Mouse (Mus musculus) midbrain, embryonic 14.5 days (tissue): ENCODE data around the gene Olfr1506. TPM values are rescaled to one million over a fixed set of nuclear protein-coding genes. Genes with fewer than 3 reads are reported as not detected.
"Not testable (repeated sequence)": the region's sequence is repeated elsewhere in the genome, so short reads cannot be mapped to it uniquely, and the experiment has no call there.

Experiments
- ATAC-seq: fragments of 200-750 bp; cut with Nextera tagmentation; 2 replicates; pipeline ENCODE4 v1.8.0; 2017; ENCODE audit warnings: moderate number of reproducible peaks, moderate library complexity; ENCODE audit not compliant: low FRiP score, low TSS enrichment
- DNase-seq: peaks from one replicate; pipeline ENCODE4 v3.0.0-alpha.2; 2015
- H3K27ac ChIP-seq: fragments of 300-500 bp; sonication (generic); replicated peaks from 2 replicates; pipeline ENCODE4 v1.5.1; 2014; ENCODE audit warnings: mild to moderate bottlenecking, low read depth, low read length, moderate library complexity
- H3K27me3 ChIP-seq: fragments of 300-500 bp; sonication (generic); 2 replicates; pipeline ENCODE4 v1.6.1; 2014; ENCODE audit warnings: low read length, control low read depth, mixed read lengths; ENCODE audit not compliant: control insufficient read depth, insufficient read depth
- H3K36me3 ChIP-seq: fragments of 300-500 bp; sonication (generic); 2 replicates; pipeline ENCODE4 v1.6.1; 2014; ENCODE audit warnings: low read length, control low read depth; ENCODE audit not compliant: control insufficient read depth, insufficient read depth
- H3K4me1 ChIP-seq: fragments of 300-500 bp; sonication (generic); 2 replicates; pipeline ENCODE4 v1.6.1; 2014; ENCODE audit warnings: mild to moderate bottlenecking, antibody characterized with exemption, low read length, control low read depth; ENCODE audit not compliant: control insufficient read depth, insufficient read depth
- H3K4me2 ChIP-seq: fragments of 300-500 bp; sonication (generic); 2 replicates; pipeline ENCODE4 v1.6.1; 2014; ENCODE audit warnings: mild to moderate bottlenecking, low read length, moderate library complexity
- H3K4me3 ChIP-seq: fragments of 300-500 bp; sonication (generic); replicated peaks from 2 replicates; pipeline ENCODE4 v1.5.1; 2014; ENCODE audit warnings: low read depth, low read length
- H3K9ac ChIP-seq: fragments of 300-500 bp; sonication (generic); replicated peaks from 2 replicates; pipeline ENCODE4 v1.6.1; 2014; ENCODE audit warnings: mild to moderate bottlenecking, low read length, moderate library complexity
- H3K9me3 ChIP-seq: fragments of 300-500 bp; sonication (generic); 2 replicates; pipeline ENCODE4 v1.6.1; 2016; ENCODE audit warnings: low read length, control low read depth, mixed read lengths; ENCODE audit not compliant: control insufficient read depth
- WGBS: fragments of 180-500 bp; shearing (Covaris S2); extraction: QIAGEN DNeasy Blood & Tissue Kit; methylation state at CpG from one replicate; pipeline ENCODE4 v1.1.7; 2014; 5-methylcytosine and 5-hydroxymethylcytosine counted together
- polyA plus RNA-seq: library from polyadenylated mRNA; unstranded; fragments of >200 nt; fragmentation: Nextera tagmentation; extraction: Ambion mirVana; gene quantifications from 2 replicates; pipeline ENCODE4 v1.2.1, GENCODE M21; 2014

The Olfr1506 gene
- polyA plus RNA-seq, result not detected in 2 replicates

DNA sequence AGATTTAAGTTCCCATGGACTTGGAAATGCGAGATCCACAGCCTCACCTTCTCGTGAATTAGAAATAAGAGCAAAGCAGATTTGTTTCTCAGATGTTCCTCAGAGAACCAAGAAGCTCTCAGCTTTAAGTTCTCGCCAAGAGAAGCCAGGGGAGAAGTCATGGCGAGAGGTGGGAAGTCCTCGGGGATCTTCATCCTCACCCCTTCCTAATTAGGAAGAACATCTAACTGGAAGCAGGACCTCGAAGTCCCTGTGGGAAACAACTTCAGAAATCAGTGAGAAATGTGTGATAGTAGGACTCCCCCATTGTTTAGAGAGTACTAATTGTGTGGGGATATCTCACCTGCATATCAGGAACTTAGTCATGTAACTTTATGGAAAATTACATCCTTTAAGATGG, at the start of gene Olfr1506:
Gene Olfr1506, minus strand, starts transcription at position 101 of the 400 bp plus-strand sequence.
- not testable (repeated sequence) for DNase-seq, H3K4me2 ChIP-seq, H3K27me3 ChIP-seq, H3K9ac ChIP-seq, H3K36me3 ChIP-seq, H3K4me3 ChIP-seq, ATAC-seq, H3K9me3 ChIP-seq, H3K4me1 ChIP-seq, H3K27ac ChIP-seq
- no CpG with 5 or more reads among the region's 6 CpGs for WGBS

DNA sequence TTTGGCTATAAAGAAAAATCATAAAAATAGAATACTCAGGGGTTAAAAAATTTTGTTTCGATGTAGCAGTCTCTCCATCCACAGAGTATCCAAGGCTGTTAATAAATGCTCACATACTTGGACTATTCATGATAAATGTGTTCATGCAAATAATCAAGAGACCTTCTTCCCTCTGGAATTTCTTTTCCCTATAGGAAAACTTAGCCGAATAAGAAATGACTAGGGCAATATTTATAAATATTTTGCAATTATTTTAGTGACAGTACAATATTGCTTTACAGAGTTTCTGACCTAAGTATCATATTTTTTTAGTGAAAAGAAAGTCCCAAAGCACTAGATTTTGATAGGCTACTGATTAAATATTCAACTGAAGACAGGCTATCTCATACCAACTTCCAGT, 46.6 kb upstream of the Olfr1506 start, which contains the start of gene Olfr1271:
Gene Olfr1271, minus strand, starts transcription at position 101 of the 400 bp plus-strand sequence.
- ATAC-seq, result no peak
- no peak for DNase-seq
- no peaks in the 10 kb centered on the region for H3K36me3 ChIP-seq
- no peak within 1 kb of the TSS for H3K27ac ChIP-seq
- H3K27me3 ChIP-seq, result no peaks in the 10 kb centered on the region
- no peaks in the 10 kb centered on the region for H3K4me1 ChIP-seq
- H3K9ac ChIP-seq, result no peak within 1 kb of the TSS
- no peak within 1 kb of the TSS for H3K4me2 ChIP-seq
- H3K9me3 ChIP-seq, result no peaks in the 10 kb centered on the region
- WGBS, result 92% methylated on average over 2 of the region's 2 CpGs
- no peak within 1 kb of the TSS for H3K4me3 ChIP-seq

DNA sequence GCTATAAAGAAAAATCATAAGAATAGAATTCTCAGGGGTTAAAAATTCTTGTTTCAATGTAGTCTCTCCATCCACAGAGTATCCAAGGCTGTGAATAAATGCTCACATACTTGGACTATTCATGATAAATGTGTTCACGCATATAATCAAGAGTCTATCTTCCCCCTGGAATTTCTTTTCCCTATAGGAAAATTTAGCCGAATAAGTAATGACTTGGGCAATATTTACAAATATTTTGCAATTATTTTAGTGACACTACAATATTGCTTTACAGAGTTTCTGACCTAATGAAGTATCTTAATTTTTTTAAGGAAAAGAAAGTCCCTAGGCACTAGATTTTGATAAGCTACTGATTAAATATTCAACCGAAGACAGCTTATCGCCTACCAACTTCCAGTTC, 33.2 kb upstream of the Olfr1506 start, which contains the start of gene Olfr142:
Gene Olfr142, minus strand, starts transcription at position 101 of the 400 bp plus-strand sequence.
- no peak within 1 kb of the TSS for H3K4me2 ChIP-seq
- 92% methylated on average over 4 of the region's 4 CpGs for WGBS
- no peak within 1 kb of the TSS for H3K27ac ChIP-seq
- H3K27me3 ChIP-seq, result no peaks in the 10 kb centered on the region
- no peak for ATAC-seq
- H3K9me3 ChIP-seq, result no peaks in the 10 kb centered on the region
- H3K36me3 ChIP-seq, result no peaks in the 10 kb centered on the region
- H3K4me1 ChIP-seq, result no peaks in the 10 kb centered on the region
- no peak within 1 kb of the TSS for H3K4me3 ChIP-seq
- no peak for DNase-seq
- no peak within 1 kb of the TSS for H3K9ac ChIP-seq

DNA sequence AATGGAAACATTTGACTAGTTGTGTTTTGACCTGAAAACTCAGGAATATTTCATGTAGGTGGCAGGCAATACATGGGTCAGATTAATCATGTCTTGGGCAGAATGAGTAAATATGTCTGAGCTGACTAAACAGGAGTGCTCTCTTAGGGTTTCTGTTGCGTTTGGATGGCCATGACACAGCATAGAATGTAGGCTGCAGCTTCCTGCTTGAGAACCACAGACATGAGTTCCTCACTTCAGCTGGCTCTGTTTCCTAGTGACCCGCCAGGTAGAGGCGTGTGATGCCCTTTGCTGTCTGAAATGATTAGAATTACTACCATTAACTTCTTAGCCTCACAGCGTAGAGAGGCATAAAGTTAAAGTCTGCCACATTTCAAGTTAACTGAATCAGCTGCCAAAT, 24.7 kb downstream of the Olfr1506 start:
- no CpG with 5 or more reads among the region's 4 CpGs for WGBS
- DNase-seq, result not testable (repeated sequence)

DNA sequence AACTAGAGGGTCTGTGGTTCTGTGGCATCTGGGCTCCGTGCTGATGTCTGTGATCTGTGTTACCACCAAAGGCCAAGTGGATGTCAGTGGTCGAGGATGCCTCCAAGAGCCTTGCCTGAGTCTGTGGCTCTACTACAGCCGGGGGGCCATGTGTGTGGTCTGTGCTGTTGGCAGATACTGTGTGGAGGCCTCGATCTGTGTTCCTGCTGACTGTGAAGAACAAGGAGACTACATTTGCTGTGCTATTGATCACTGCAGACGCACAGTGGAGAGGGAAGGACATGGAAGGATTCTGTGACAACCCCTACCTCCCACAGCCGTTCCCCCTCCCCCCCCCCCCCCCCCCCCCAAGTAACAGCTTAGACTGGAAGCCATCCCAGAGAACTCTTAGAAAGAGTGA, 29.0 kb downstream of the Olfr1506 start:
- H3K9me3 ChIP-seq, H3K4me2 ChIP-seq, H3K27me3 ChIP-seq, H3K9ac ChIP-seq, H3K4me3 ChIP-seq, H3K36me3 ChIP-seq, H3K4me1 ChIP-seq, ATAC-seq, H3K27ac ChIP-seq, DNase-seq: not testable (repeated sequence)
- no CpG with 5 or more reads among the region's 6 CpGs for WGBS

More for the DNA sequence above, 24.7 kb downstream of the Olfr1506 start:
- H3K27me3 ChIP-seq, H3K27ac ChIP-seq, H3K9me3 ChIP-seq, H3K9ac ChIP-seq, H3K4me3 ChIP-seq, H3K36me3 ChIP-seq, H3K4me2 ChIP-seq, ATAC-seq, H3K4me1 ChIP-seq: not testable (repeated sequence)

DNA sequence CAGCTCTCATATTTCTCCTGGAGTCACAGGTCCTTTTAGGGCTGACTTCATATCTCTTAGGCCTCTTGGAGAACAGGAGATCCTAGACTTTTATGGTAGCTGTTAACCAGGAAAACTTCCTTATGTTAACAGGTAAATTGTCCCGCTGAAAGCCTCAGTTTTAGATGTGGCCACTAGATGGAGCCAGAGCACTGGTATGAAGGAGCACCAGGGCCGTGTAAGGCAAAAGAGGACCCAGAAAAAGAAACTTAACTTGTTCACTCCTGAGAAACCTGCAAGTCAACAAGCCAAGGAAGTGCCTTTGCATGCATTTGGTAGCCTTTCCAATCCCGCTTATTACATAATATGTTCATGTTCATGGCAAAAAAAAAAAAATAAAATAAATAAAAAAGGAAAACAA, 29.5 kb downstream of the Olfr1506 start:
- H3K4me2 ChIP-seq, H3K36me3 ChIP-seq, H3K27me3 ChIP-seq, H3K27ac ChIP-seq, H3K9ac ChIP-seq, H3K9me3 ChIP-seq, H3K4me1 ChIP-seq, DNase-seq, H3K4me3 ChIP-seq: not testable (repeated sequence)
- peak; percentile 27; the same call in 1 of the 2 replicates for ATAC-seq
- no CpG with 5 or more reads among the region's 3 CpGs for WGBS

DNA sequence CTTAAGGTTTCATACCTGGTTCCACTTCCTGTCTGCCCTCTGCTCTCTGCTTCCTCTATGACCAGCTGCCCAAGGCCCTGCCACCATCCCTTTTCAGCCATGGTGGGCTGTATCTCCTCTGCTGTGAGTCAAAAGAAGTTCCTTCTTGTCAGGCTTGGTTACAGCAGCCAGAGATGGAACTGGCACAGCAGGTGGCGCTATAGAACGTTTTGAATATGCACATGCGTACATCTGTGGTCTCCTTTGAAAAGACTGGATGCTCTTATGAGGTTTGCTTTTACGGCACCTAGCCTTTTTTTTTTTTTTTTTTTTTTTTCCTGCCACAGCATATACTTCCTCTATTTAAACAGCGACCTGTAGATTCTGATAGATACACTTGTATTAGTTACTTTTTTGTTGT, 37.2 kb downstream of the Olfr1506 start:
- not testable (repeated sequence) for H3K4me3 ChIP-seq, ATAC-seq, H3K9ac ChIP-seq, H3K27me3 ChIP-seq, H3K4me2 ChIP-seq, H3K9me3 ChIP-seq, DNase-seq, H3K4me1 ChIP-seq, H3K36me3 ChIP-seq, H3K27ac ChIP-seq
- no CpG with 5 or more reads among the region's 5 CpGs for WGBS

DNA sequence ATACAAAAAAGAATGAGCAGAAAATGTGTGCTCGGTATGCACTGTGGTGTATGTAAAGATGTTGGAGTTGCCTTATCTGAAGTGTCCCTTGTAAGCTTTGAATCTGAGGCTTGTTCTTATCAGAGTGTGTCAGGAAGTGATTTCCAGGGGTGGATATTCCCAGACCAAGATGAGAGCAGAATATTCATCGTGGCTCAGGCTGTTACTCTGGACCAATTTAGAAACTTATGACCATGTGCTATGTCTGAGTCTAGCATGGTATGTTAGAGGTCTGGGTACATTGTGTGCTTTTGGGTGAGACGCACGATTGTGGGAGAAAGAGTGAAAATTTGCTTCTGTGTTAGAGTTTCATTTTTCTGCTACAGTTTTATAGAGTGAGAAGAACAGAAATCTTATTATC, 38.2 kb downstream of the Olfr1506 start:
- ATAC-seq, H3K4me1 ChIP-seq, H3K36me3 ChIP-seq, H3K27me3 ChIP-seq, H3K27ac ChIP-seq, DNase-seq, H3K4me2 ChIP-seq, H3K4me3 ChIP-seq, H3K9me3 ChIP-seq, H3K9ac ChIP-seq: not testable (repeated sequence)
- no CpG with 5 or more reads among the region's 4 CpGs for WGBS
